Mouse (Mus musculus): ENCODE data around the gene Fbxo46. TPM values are rescaled to one million over a fixed set of nuclear protein-coding genes. Genes with fewer than 3 reads are reported as not detected.
A peak's percentile ranks its signal among the peaks of the same experiment; 100 is the strongest.

Fbxo46 gene
- total and polyA plus RNA-seq, 3 experiments, result 4.0 to 11.6 (median 6.1) TPM

GRCm38 (mm10) chr7:19127744-19128143, 8.1 kb downstream of the Fbxo46 start:
- H3K4me1 ChIP-seq (ENCODE audit: control insufficient read depth in 1 of 2, insufficient read depth in 2 of 2), result peaks cover 0 to 16% of the 10 kb centered on the region in 2 experiments; a peak in 2 of 4 replicates
- TF ChIP-seq MAZ (IDR thresholded peaks at IDR 0.05; ENCODE audit: low read depth, low read length), result no peak
- no peak for TF ChIP-seq IRF4 (IDR thresholded peaks at IDR 0.05; ENCODE audit: low read depth, low read length)
- TF ChIP-seq CTCF (conservative IDR thresholded peaks at IDR 0.05 in 1 of 2, IDR thresholded peaks at IDR 0.05 in 1 of 2; ENCODE audit: low read depth in 2 of 2, low read length in 2 of 2), result no peak
- no peak for TF ChIP-seq PAX5 (IDR thresholded peaks at IDR 0.05; ENCODE audit: low read length)
- no peak for TF ChIP-seq ETS1 (conservative IDR thresholded peaks at IDR 0.05; ENCODE audit: low read depth, low read length)
- no peak for TF ChIP-seq MYC (IDR thresholded peaks at IDR 0.05; ENCODE audit: low read depth, low read length)
- TF ChIP-seq RCOR1 (conservative IDR thresholded peaks at IDR 0.05; ENCODE audit: low read depth, low read length), result no peak
- TF ChIP-seq NRF1 (IDR thresholded peaks at IDR 0.05; ENCODE audit: low read depth, low read length), result no peak
- TF ChIP-seq POLR2A (IDR thresholded peaks at IDR 0.05; ENCODE audit: low read depth, low read length), result no peak
- H3K9me3 ChIP-seq (replicated peaks; ENCODE audit: low read length), result no peaks in the 10 kb centered on the region
- H3K4me3 ChIP-seq (replicated peaks in 1 of 3; ENCODE audit: low read depth in 2 of 3, low read length in 2 of 3, poor library complexity in 1 of 3), result no peak overlapping the region
- no peak overlapping the region for H3K4me2 ChIP-seq (ENCODE audit: insufficient read depth, low read depth, poor library complexity, severe bottlenecking)
- DNase-seq (ENCODE audit: extremely low read depth), result no peak
- H3K36me3 ChIP-seq (replicated peaks in 1 of 2; ENCODE audit: control insufficient read depth in 1 of 2, insufficient read depth in 1 of 2, low read length in 1 of 2), result peaks cover 16 to 59% of the 10 kb centered on the region in 2 experiments
- H3K27me3 ChIP-seq (replicated peaks), result no peaks in the 10 kb centered on the region
- dilution Hi-C loops (cut with MboI; ENCODE audit: extremely low pct_ligation_motif_present, extremely low pct_unique_long_range_greater_than_20kb, low sequenced_read_pairs) (no loop called here), in situ Hi-C loops (cut with MboI; ENCODE audit: low pct_ligation_motif_present, low pct_unique_long_range_greater_than_20kb, low sequenced_read_pairs) (no loop called here)
- H3K79me2 ChIP-seq (replicated peaks; ENCODE audit: control insufficient read depth, extremely low read depth, insufficient read depth, poor library complexity, severe bottlenecking), result peaks cover 9% of the 10 kb centered on the region
- no peak overlapping the region for H3K9ac ChIP-seq (ENCODE audit: insufficient read depth, low read depth)
- H3K27ac ChIP-seq (ENCODE audit: insufficient read depth, low read depth), result no peak overlapping the region

DNA sequence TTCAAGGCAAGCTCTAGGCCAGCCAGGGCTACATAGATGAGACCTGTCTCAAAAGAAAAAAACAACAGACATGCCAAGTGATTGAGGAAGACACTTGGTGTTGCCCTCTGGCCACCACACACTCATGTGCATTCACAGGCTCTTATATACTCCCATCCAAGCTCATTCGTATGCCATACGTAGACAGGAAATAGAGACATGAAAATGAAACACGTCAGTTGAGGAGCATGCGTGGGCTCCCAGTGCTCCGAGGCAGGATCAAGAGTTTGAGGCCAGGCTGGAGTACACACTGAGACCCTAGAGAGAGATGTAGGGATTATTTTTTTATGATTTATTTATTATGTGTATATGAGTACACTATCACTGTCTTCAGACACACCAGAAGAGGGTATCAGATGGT, 9.7 kb downstream of the Fbxo46 start:
- dilution Hi-C loops (cut with MboI; ENCODE audit: extremely low pct_ligation_motif_present, extremely low pct_unique_long_range_greater_than_20kb, low sequenced_read_pairs) (no loop called here), in situ Hi-C loops (cut with MboI; ENCODE audit: low pct_ligation_motif_present, low pct_unique_long_range_greater_than_20kb, low sequenced_read_pairs) (no loop called here)
- H3K9ac ChIP-seq (ENCODE audit: insufficient read depth, low read depth), result no peak overlapping the region
- peaks cover 0 to 28% of the 10 kb centered on the region in 2 experiments; a peak in 2 of 4 replicates for H3K4me1 ChIP-seq (ENCODE audit: control insufficient read depth in 1 of 2, insufficient read depth in 2 of 2)
- H3K9me3 ChIP-seq (replicated peaks; ENCODE audit: low read length), result no peaks in the 10 kb centered on the region
- no peak overlapping the region for H3K4me2 ChIP-seq (ENCODE audit: insufficient read depth, low read depth, poor library complexity, severe bottlenecking)
- H3K79me2 ChIP-seq (replicated peaks; ENCODE audit: control insufficient read depth, extremely low read depth, insufficient read depth, poor library complexity, severe bottlenecking), result peaks cover 9% of the 10 kb centered on the region
- TF ChIP-seq CHD1 (IDR thresholded peaks at IDR 0.05; ENCODE audit: low read depth, low read length) (no peak), ETS1 (conservative IDR thresholded peaks at IDR 0.05; ENCODE audit: low read depth, low read length) (no peak), E2F4 (IDR thresholded peaks at IDR 0.05; ENCODE audit: insufficient replicate concordance, low read depth, low read length) (no peak), EP300 (IDR thresholded peaks at IDR 0.05; ENCODE audit: low read length) (no peak), MAX (IDR thresholded peaks at IDR 0.05; ENCODE audit: low read length) (no peak), RAD21 (IDR thresholded peaks at IDR 0.05; ENCODE audit: low read depth, low read length) (no peak)
- DNase-seq (ENCODE audit: extremely low read depth), result no peak
- no peak overlapping the region for H3K27ac ChIP-seq (ENCODE audit: insufficient read depth, low read depth)
- no peak overlapping the region for H3K4me3 ChIP-seq (replicated peaks in 1 of 3; ENCODE audit: low read depth in 2 of 3, low read length in 2 of 3, poor library complexity in 1 of 3)
- peaks cover 16 to 66% of the 10 kb centered on the region in 2 experiments for H3K36me3 ChIP-seq (replicated peaks in 1 of 2; ENCODE audit: control insufficient read depth in 1 of 2, insufficient read depth in 1 of 2, low read length in 1 of 2)
- H3K27me3 ChIP-seq (replicated peaks), result no peaks in the 10 kb centered on the region

DNA sequence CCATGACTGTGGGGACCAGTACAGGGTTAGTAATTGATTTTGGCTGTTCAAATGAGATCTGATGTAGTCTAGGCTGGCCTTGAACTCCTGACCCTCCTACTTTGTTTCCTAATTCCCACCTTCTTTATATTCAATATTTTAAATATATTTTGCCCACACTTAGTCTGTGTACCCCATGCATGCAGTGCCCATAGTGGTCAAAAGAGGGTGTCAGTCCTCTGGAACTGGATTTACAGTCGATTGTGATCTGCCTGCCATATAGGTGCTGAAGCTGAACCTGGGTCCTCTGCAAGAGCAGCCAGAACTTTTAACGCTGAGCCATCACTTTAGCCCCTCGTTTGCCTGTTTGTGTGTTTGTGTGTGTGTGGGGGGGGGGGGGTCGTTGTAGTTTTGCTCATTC, 11.0 kb downstream of the Fbxo46 start:
- Histone ChIP-seq H3K79me2 (replicated peaks; ENCODE audit: control insufficient read depth, extremely low read depth, insufficient read depth, poor library complexity, severe bottlenecking) (peaks cover 9% of the 10 kb centered on the region; the same call in 1 of the 2 replicates), H3K4me2 (ENCODE audit: insufficient read depth, low read depth, poor library complexity, severe bottlenecking) (peak overlapping the region; percentile 54; the same call in 1 of the 2 replicates), H3K4me1 (ENCODE audit: control insufficient read depth in 1 of 2, insufficient read depth in 2 of 2) (peaks cover 0 to 28% of the 10 kb centered on the region in 2 experiments; a peak in 2 of 4 replicates), H3K4me3 (replicated peaks in 1 of 3; ENCODE audit: low read depth in 2 of 3, low read length in 2 of 3, poor library complexity in 1 of 3) (no peak overlapping the region), H3K9me3 (replicated peaks; ENCODE audit: low read length) (no peaks in the 10 kb centered on the region), H3K27ac (ENCODE audit: insufficient read depth, low read depth) (no peak overlapping the region), H3K36me3 (replicated peaks in 1 of 2; ENCODE audit: control insufficient read depth in 1 of 2, insufficient read depth in 1 of 2, low read length in 1 of 2) (peaks cover 25 to 67% of the 10 kb centered on the region in 2 experiments), H3K27me3 (replicated peaks) (no peaks in the 10 kb centered on the region), H3K9ac (ENCODE audit: insufficient read depth, low read depth) (no peak overlapping the region)
- TF ChIP-seq CTCF (conservative IDR thresholded peaks at IDR 0.05 in 1 of 2, IDR thresholded peaks at IDR 0.05 in 1 of 2; ENCODE audit: low read depth in 2 of 2, low read length in 2 of 2) (peak in 1 of 2 experiments; percentile 24; a peak in 1 of 4 replicates), USF2 (conservative IDR thresholded peaks at IDR 0.05; ENCODE audit: low read depth, low read length) (no peak)
- dilution Hi-C loops (cut with MboI; ENCODE audit: extremely low pct_ligation_motif_present, extremely low pct_unique_long_range_greater_than_20kb, low sequenced_read_pairs) (no loop called here), in situ Hi-C loops (cut with MboI; ENCODE audit: low pct_ligation_motif_present, low pct_unique_long_range_greater_than_20kb, low sequenced_read_pairs) (no loop called here)
- no peak for DNase-seq (ENCODE audit: extremely low read depth)

Data from CH12.LX (cell line).